Mouse (Mus musculus) B cell, adult 62 days (primary cell): ENCODE data around the gene Acat1. TPM values are rescaled to one million over a fixed set of nuclear protein-coding genes. Genes with fewer than 3 reads are reported as not detected.

ENCODE experiments used
- total RNA-seq: library from RNA; stranded (reverse); gene quantifications from 4 replicates; pipeline ENCODE4 v1.2.4, GENCODE M21; 2023

Gene Acat1
- total RNA-seq: 18.9 to 24.8 TPM (median 22.7 TPM) in 4 replicates

GRCm38 (mm10) chr9:53609968-53610781 is at the start of gene Acat1:
Acat1 (minus strand) TSS chr9:53610382.

GRCm38 (mm10) chr9:53536558-53537320 is 73.4 kb downstream of the Acat1 start, which contains the start of the genes Atm and Npat:
Atm (minus strand) TSS chr9:53536740.
Npat (plus strand) TSS chr9:53537047.

Other genes with a start within 250 kb of the Acat1 start
- 0.37 to 0.60 TPM (median 0.54 TPM) in 4 replicates for gene Kdelc2, start 226.4 kb downstream of the Acat1 start, total RNA-seq
- gene 4930550C14Rik, start 208.1 kb downstream of the Acat1 start, total RNA-seq: not detected in 4 replicates
- 52.0 to 67.0 TPM (median 60.7 TPM) in 4 replicates for gene Atm, start 73.6 kb downstream of the Acat1 start, total RNA-seq
- 19.2 to 25.0 TPM (median 19.9 TPM) in 4 replicates for gene Npat, start 73.3 kb downstream of the Acat1 start, total RNA-seq
- 31.7 to 39.7 TPM (median 38.3 TPM) in 4 replicates for gene Cul5, start 59.6 kb upstream of the Acat1 start, total RNA-seq
- gene Rab39, start 95.8 kb upstream of the Acat1 start, total RNA-seq: 4.3 to 6.2 TPM (median 4.9 TPM) in 4 replicates
- 2.2 to 4.1 TPM (median 3.0 TPM) in 4 replicates for gene Slc35f2, start 161.2 kb upstream of the Acat1 start, total RNA-seq
- gene Sln, start 239.8 kb upstream of the Acat1 start, total RNA-seq: not detected in 4 replicates